Mouse (Mus musculus) megakaryocyte, embryonic 14.5 days (primary cell): ENCODE measurements around the gene Tomm20. TPM values are rescaled to one million over a fixed set of nuclear protein-coding genes. Genes with fewer than 3 reads are reported as not detected.

ENCODE experiments used
- H3K27me3 ChIP-seq: replicated peaks from 2 replicates; pipeline ENCODE3; 2012; ENCODE audit warnings: inconsistent platforms
- H3K36me3 ChIP-seq: replicated peaks from 2 replicates; pipeline ENCODE3; 2012; ENCODE audit warnings: low read length, inconsistent platforms, mixed read lengths
- H3K4me1 ChIP-seq: 2 replicates; pipeline ENCODE4 v1.6.1; 2012; ENCODE audit warnings: inconsistent platforms
- H3K4me3 ChIP-seq: replicated peaks from 2 replicates; pipeline ENCODE3; 2012; ENCODE audit warnings: moderate library complexity, mild to moderate bottlenecking, inconsistent platforms
- H3K9me3 ChIP-seq: 2 replicates; pipeline ENCODE4 v1.6.1; 2012; ENCODE audit warnings: inconsistent platforms
- FLI1 ChIP-seq: IDR thresholded peaks from 2 replicates; pipeline ENCODE4 v1.6.1; 2012; ENCODE audit warnings: low read length, inconsistent platforms, mixed read lengths
- GATA1 ChIP-seq: IDR thresholded peaks from 3 replicates; pipeline ENCODE4 v1.6.1; 2012; ENCODE audit warnings: mixed read lengths, low read length, inconsistent platforms, borderline replicate concordance
- polyA plus RNA-seq: library from polyadenylated mRNA; stranded (reverse); fragments of >175 nt; gene quantifications from 2 replicates; pipeline ENCODE4 v1.2.3, GENCODE M21; 2012; ENCODE audit warnings: low replicate concordance; ENCODE audit not compliant: insufficient read depth

The Tomm20 gene
- polyA plus RNA-seq, 1 experiment = 1,071 TPM

GRCm38 (mm10) chr8:126976608-126977348 is 31.1 kb upstream of the Tomm20 start:
- H3K9me3 ChIP-seq = no peaks in the 10 kb centered on the region
- no peaks in the 10 kb centered on the region for H3K36me3 ChIP-seq
- H3K4me1 ChIP-seq = peaks cover 48% of the 10 kb centered on the region
- no peak overlapping the region for H3K4me3 ChIP-seq
- peaks cover 17% of the 10 kb centered on the region for H3K27me3 ChIP-seq
- no peak for TF ChIP-seq FLI1
- no peak for TF ChIP-seq GATA1

- peaks cover 17% of the 10 kb centered on the region for H3K27me3 ChIP-seq
- H3K36me3 ChIP-seq = no peaks in the 10 kb centered on the region
- TF ChIP-seq FLI1 (no peak), GATA1 (no peak)
- H3K4me1 ChIP-seq = peaks cover 54% of the 10 kb centered on the region
- no peaks in the 10 kb centered on the region for H3K9me3 ChIP-seq
- no peak overlapping the region for H3K4me3 ChIP-seq
Observed at GRCm38 (mm10) chr8:126975706-126976105, 30.1 kb upstream of the Tomm20 start.

DNA sequence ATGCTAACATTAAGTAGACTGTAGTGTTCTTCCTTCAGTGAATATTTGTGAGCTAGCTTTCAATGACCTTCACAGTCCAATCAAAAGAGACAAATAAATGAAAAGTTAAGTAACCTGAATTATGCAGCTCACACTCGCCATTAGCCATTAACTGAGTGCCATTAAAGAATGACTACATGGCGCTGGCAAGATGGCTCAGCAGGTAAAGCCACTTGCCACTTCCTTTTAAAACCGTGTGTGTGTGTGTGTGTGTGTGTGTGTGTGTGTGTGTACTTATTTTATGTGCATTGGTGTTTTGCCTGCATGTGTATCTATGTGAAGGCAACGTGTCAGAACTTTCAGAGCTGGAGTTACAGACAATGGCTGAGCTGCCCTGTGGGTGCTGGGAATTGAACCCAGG is 28.9 kb upstream of the Tomm20 start:
- Histone ChIP-seq H3K4me1 (peaks cover 61% of the 10 kb centered on the region), H3K36me3 (no peaks in the 10 kb centered on the region), H3K9me3 (no peaks in the 10 kb centered on the region), H3K4me3 (no peak overlapping the region), H3K27me3 (peaks cover 14% of the 10 kb centered on the region)
- TF ChIP-seq GATA1 (no peak), FLI1 (no peak)

GRCm38 (mm10) chr8:126973686-126974265 is 28.1 kb upstream of the Tomm20 start:
- TF ChIP-seq FLI1 = no peak
- no peak for TF ChIP-seq GATA1
- no peak overlapping the region for H3K4me3 ChIP-seq
- H3K9me3 ChIP-seq = no peaks in the 10 kb centered on the region
- peaks cover 10% of the 10 kb centered on the region for H3K27me3 ChIP-seq
- peaks cover 7% of the 10 kb centered on the region for H3K36me3 ChIP-seq
- peaks cover 63% of the 10 kb centered on the region for H3K4me1 ChIP-seq

GRCm38 (mm10) chr8:126972649-126973048 is 27.0 kb upstream of the Tomm20 start:
- Histone ChIP-seq H3K36me3 (peaks cover 17% of the 10 kb centered on the region), H3K27me3 (peaks cover 6% of the 10 kb centered on the region), H3K4me3 (no peak overlapping the region), H3K9me3 (no peaks in the 10 kb centered on the region), H3K4me1 (peaks cover 71% of the 10 kb centered on the region)
- TF ChIP-seq GATA1 (no peak), FLI1 (no peak)

DNA sequence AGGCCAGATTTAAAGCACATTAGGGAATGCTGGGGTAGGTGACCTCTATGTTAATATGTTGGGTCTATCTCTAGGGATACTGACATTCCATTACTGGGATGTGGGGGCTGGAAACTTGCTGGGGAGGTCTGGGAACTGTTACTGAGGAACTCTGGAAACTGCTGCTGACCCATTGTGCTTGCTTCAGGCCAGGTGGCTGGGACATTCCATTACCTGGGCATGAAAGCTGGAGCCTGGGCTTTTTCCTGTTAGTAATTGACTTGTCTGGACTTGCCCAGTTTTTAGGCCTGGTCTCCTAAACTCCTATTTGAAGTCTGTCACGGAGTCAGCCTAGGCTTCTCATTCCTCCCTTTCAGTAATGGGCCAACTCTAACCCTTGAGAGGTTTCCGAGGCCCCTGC is 26.5 kb upstream of the Tomm20 start:
- TF ChIP-seq FLI1 = no peak
- peaks cover 5% of the 10 kb centered on the region for H3K27me3 ChIP-seq
- H3K36me3 ChIP-seq = peaks cover 23% of the 10 kb centered on the region
- H3K4me1 ChIP-seq = peaks cover 76% of the 10 kb centered on the region
- no peak overlapping the region for H3K4me3 ChIP-seq
- H3K9me3 ChIP-seq = no peaks in the 10 kb centered on the region

- H3K4me1 ChIP-seq = peaks cover 82% of the 10 kb centered on the region
- H3K4me3 ChIP-seq = peak overlapping the region; percentile 99
- H3K27me3 ChIP-seq = peaks cover 1% of the 10 kb centered on the region
- TF ChIP-seq GATA1 (no peak), FLI1 (no peak)
- H3K9me3 ChIP-seq = no peaks in the 10 kb centered on the region
- peaks cover 30% of the 10 kb centered on the region for H3K36me3 ChIP-seq
Observed at GRCm38 (mm10) chr8:126971314-126971664, 25.6 kb upstream of the Tomm20 start.

GRCm38 (mm10) chr8:126970579-126971313 is 25.1 kb upstream of the Tomm20 start, which contains the start of gene Rbm34:
TSS of gene Rbm34 (minus strand) at chr8:126971071.
- H3K4me1 ChIP-seq = peaks cover 79% of the 10 kb centered on the region
- no peaks in the 10 kb centered on the region for H3K27me3 ChIP-seq
- TF ChIP-seq GATA1 (no peak), FLI1 (peak; percentile 18; the same call in 1 of the 2 replicates)
- H3K9me3 ChIP-seq = no peaks in the 10 kb centered on the region
- peak within 1 kb of the TSS; percentile 99 for H3K4me3 ChIP-seq
- H3K36me3 ChIP-seq = peaks cover 35% of the 10 kb centered on the region

DNA sequence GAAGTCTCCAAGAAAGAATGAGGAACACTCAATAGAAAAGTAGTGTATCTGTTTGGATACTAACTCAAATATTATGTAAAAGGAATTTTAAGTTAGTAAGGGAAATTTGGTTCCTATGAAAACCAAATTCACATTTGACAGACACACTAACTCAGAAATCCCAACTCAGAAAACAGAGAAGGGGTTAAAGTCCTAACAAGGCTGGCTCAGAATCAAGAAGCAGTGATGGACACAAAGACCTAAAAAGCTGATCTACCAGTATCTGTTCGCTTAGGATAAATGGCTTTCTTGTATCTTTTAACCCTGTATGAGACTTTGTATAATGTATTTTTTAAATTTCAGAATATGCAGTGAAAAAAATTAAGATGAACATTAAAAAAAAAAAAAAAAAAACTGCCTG is 23.9 kb upstream of the Tomm20 start:
- Histone ChIP-seq H3K4me1 (peaks cover 71% of the 10 kb centered on the region), H3K4me3 (no peak overlapping the region)

DNA sequence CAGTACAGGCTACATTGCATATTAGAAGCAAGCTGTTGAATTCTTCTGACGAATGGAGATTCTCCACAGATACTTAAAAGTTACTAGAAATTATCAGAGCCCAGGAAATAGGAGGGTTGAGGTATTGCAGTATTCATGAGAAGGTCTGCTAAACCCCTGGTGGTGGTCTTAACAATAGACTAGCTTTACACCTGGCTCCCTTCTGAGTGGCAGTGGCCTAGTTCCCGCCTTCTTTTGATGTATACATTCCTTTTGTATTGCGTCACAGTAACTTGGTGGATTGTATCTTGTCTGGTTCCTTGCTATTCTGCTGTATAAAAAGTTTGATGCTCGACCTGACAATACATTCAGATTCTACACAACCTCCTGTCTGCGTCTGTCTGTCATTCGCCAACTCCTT is 22.5 kb upstream of the Tomm20 start:
- H3K4me3 ChIP-seq = no peak overlapping the region
- H3K4me1 ChIP-seq = peaks cover 59% of the 10 kb centered on the region
- TF ChIP-seq GATA1 (no peak), FLI1 (no peak)
- no peaks in the 10 kb centered on the region for H3K9me3 ChIP-seq
- no peaks in the 10 kb centered on the region for H3K27me3 ChIP-seq
- H3K36me3 ChIP-seq = peaks cover 60% of the 10 kb centered on the region

More for the DNA sequence above, 23.9 kb upstream of the Tomm20 start:
- Histone ChIP-seq H3K36me3 (peaks cover 47% of the 10 kb centered on the region), H3K9me3 (no peaks in the 10 kb centered on the region), H3K27me3 (no peaks in the 10 kb centered on the region)
- TF ChIP-seq GATA1 = no peak
- TF ChIP-seq FLI1 = no peak
